Mouse (Mus musculus) megakaryocyte-erythroid progenitor cell, adult 5 weeks (primary cell): ENCODE measurements around the gene Gm21876. TPM values are rescaled to one million over a fixed set of nuclear protein-coding genes. Genes with fewer than 3 reads are reported as not detected.

Experiments used
- polyA plus RNA-seq: library from polyadenylated mRNA; stranded (reverse); fragments of >175 nt; gene quantifications from 2 replicates; pipeline ENCODE4 v1.2.3, GENCODE M21; 2012

Gm21876 gene
- polyA plus RNA-seq: not detected in 2 replicates

DNA sequence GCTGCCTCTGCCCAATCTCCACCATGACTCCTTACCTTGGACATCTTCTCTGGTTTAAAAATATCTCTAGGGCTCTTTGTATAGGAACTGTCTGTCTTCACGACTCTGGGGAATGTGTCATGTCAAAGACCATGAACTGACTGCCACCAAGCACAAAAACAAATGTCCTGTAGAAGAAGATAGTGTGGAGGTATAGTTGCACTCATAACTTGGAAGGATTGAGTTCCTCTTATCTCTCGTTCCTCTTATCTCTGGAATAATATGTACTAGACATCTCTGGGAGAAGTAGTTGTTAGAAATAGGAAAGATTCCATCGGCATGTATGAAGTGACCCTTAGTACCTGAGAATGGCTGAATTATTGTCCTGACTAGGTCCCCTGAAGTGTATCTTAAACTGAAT lies at the start of gene Gm21876:
TSS of gene Gm21876 (minus strand) at position 101 of the 400 bp plus-strand sequence.

Other genes with a start within 250 kb of the Gm21876 start
- 84.9 and 162 TPM in 2 replicates for gene Cfp, start 244.1 kb downstream of the Gm21876 start, polyA plus RNA-seq
- gene Elk1, start 225.0 kb downstream of the Gm21876 start, polyA plus RNA-seq: 9.9 and 10.3 TPM in 2 replicates
- 20.3 and 25.8 TPM in 2 replicates for gene Uxt, start 213.6 kb downstream of the Gm21876 start, polyA plus RNA-seq
- gene Zfp182, start 113.3 kb downstream of the Gm21876 start, polyA plus RNA-seq: 0.28 and 0.56 TPM in 2 replicates
- gene Spaca5, start 107.2 kb downstream of the Gm21876 start, polyA plus RNA-seq: not detected in 2 replicates
- 0.01 TPM in 1 of 2 replicates, not detected in the other for gene Zfp300, start 86.1 kb downstream of the Gm21876 start, polyA plus RNA-seq
- not detected in 2 replicates for gene Ssxa1, start 59.8 kb downstream of the Gm21876 start, polyA plus RNA-seq